Mouse (Mus musculus): ENCODE data around the gene Gm5065. TPM values are rescaled to one million over a fixed set of nuclear protein-coding genes. Genes with fewer than 3 reads are reported as not detected.

Gm5065 gene
- polyA plus RNA-seq (2015; fragmentation: Nextera tagmentation; extraction: Ambion mirVana), result not detected in 2 replicates

GRCm38 (mm10) chr7:5350237-5350636 lies at the start of gene Gm5065:
Gene Gm5065, plus strand, starts transcription at chr7:5350537.
- Histone ChIP-seq H3K36me3 (ENCODE audit: control insufficient read depth, insufficient read depth) (no peaks in the 10 kb centered on the region), H3K4me3 (ENCODE audit: low read depth, low read length) (no peak within 1 kb of the TSS), H3K9me3 (replicated peaks; ENCODE audit: control insufficient read depth, low read length) (no peaks in the 10 kb centered on the region; the same call in 1 of the 2 replicates), H3K27ac (ENCODE audit: low read length) (no peak within 1 kb of the TSS), H3K9ac (ENCODE audit: low read depth, low read length) (no peak within 1 kb of the TSS), H3K27me3 (ENCODE audit: control insufficient read depth, insufficient read depth, low read depth, low read length) (no peaks in the 10 kb centered on the region), H3K4me2 (ENCODE audit: low read depth, low read length) (no peak within 1 kb of the TSS), H3K4me1 (ENCODE audit: control insufficient read depth, low read depth, low read length) (no peaks in the 10 kb centered on the region)
- no peak for ATAC-seq (ENCODE audit: low read depth)
- 59% methylated on average over 1 of the region's 1 CpGs for WGBS (ENCODE audit: insufficient replicate concordance)

GRCm38 (mm10) chr7:5327511-5327910 lies 22.8 kb upstream of the Gm5065 start:
- 56% methylated on average over 1 of the region's 1 CpGs for WGBS (ENCODE audit: insufficient replicate concordance)
- Histone ChIP-seq H3K4me2 (ENCODE audit: low read depth, low read length) (no peak overlapping the region), H3K27me3 (ENCODE audit: control insufficient read depth, insufficient read depth, low read depth, low read length) (no peaks in the 10 kb centered on the region), H3K4me1 (ENCODE audit: control insufficient read depth, low read depth, low read length) (no peaks in the 10 kb centered on the region), H3K9me3 (replicated peaks; ENCODE audit: control insufficient read depth, low read length) (no peaks in the 10 kb centered on the region), H3K4me3 (ENCODE audit: low read depth, low read length) (no peak overlapping the region), H3K36me3 (ENCODE audit: control insufficient read depth, insufficient read depth) (no peaks in the 10 kb centered on the region), H3K27ac (ENCODE audit: low read length) (no peak overlapping the region), H3K9ac (ENCODE audit: low read depth, low read length) (no peak overlapping the region)
- no peak for ATAC-seq (ENCODE audit: low read depth)

- H3K4me2 ChIP-seq (ENCODE audit: low read depth, low read length), result no peak within 1 kb of the TSS
- H3K36me3 ChIP-seq (ENCODE audit: control insufficient read depth, insufficient read depth), result no peaks in the 10 kb centered on the region
- WGBS (ENCODE audit: insufficient replicate concordance), result 59% methylated on average over 4 of the region's 4 CpGs
- H3K4me1 ChIP-seq (ENCODE audit: control insufficient read depth, low read depth, low read length), result no peaks in the 10 kb centered on the region
- no peaks in the 10 kb centered on the region; the same call in 1 of the 2 replicates for H3K9me3 ChIP-seq (replicated peaks; ENCODE audit: control insufficient read depth, low read length)
- no peaks in the 10 kb centered on the region for H3K27me3 ChIP-seq (ENCODE audit: control insufficient read depth, insufficient read depth, low read depth, low read length)
- H3K4me3 ChIP-seq (ENCODE audit: low read depth, low read length), result no peak within 1 kb of the TSS
- H3K9ac ChIP-seq (ENCODE audit: low read depth, low read length), result no peak within 1 kb of the TSS
- ATAC-seq (ENCODE audit: low read depth), result no peak
- no peak within 1 kb of the TSS for H3K27ac ChIP-seq (ENCODE audit: low read length)
Observed at GRCm38 (mm10) chr7:5350935-5351334, 598 bp downstream of the Gm5065 start, which contains the start of gene Nlrp2. Gene Nlrp2, minus strand, starts transcription at chr7:5351035.

GRCm38 (mm10) chr7:5363599-5363998 lies 13.3 kb downstream of the Gm5065 start:
- Histone ChIP-seq H3K9ac (ENCODE audit: low read depth, low read length) (no peak overlapping the region), H3K4me3 (ENCODE audit: low read depth, low read length) (no peak overlapping the region), H3K9me3 (replicated peaks; ENCODE audit: control insufficient read depth, low read length) (no peaks in the 10 kb centered on the region), H3K27me3 (ENCODE audit: control insufficient read depth, insufficient read depth, low read depth, low read length) (no peaks in the 10 kb centered on the region), H3K36me3 (ENCODE audit: control insufficient read depth, insufficient read depth) (no peaks in the 10 kb centered on the region), H3K27ac (ENCODE audit: low read length) (no peak overlapping the region), H3K4me1 (ENCODE audit: control insufficient read depth, low read depth, low read length) (no peaks in the 10 kb centered on the region), H3K4me2 (ENCODE audit: low read depth, low read length) (no peak overlapping the region)
- WGBS (ENCODE audit: insufficient replicate concordance), result 76% methylated on average over 5 of the region's 5 CpGs
- ATAC-seq (ENCODE audit: low read depth), result no peak

- Histone ChIP-seq H3K4me2 (ENCODE audit: low read depth, low read length) (no peak overlapping the region), H3K9ac (ENCODE audit: low read depth, low read length) (no peak overlapping the region), H3K27me3 (ENCODE audit: control insufficient read depth, insufficient read depth, low read depth, low read length) (no peaks in the 10 kb centered on the region), H3K36me3 (ENCODE audit: control insufficient read depth, insufficient read depth) (no peaks in the 10 kb centered on the region), H3K27ac (ENCODE audit: low read length) (no peak overlapping the region), H3K4me3 (ENCODE audit: low read depth, low read length) (no peak overlapping the region), H3K9me3 (replicated peaks; ENCODE audit: control insufficient read depth, low read length) (no peaks in the 10 kb centered on the region), H3K4me1 (ENCODE audit: control insufficient read depth, low read depth, low read length) (no peaks in the 10 kb centered on the region)
- no peak for ATAC-seq (ENCODE audit: low read depth)
- 55% methylated on average over 2 of the region's 2 CpGs for WGBS (ENCODE audit: insufficient replicate concordance)
Observed at GRCm38 (mm10) chr7:5366724-5367123, 16.4 kb downstream of the Gm5065 start.

- no peaks in the 10 kb centered on the region; the same call in 1 of the 2 replicates for H3K9me3 ChIP-seq (replicated peaks; ENCODE audit: control insufficient read depth, low read length)
- no peak for ATAC-seq (ENCODE audit: low read depth)
- no peak overlapping the region for H3K27ac ChIP-seq (ENCODE audit: low read length)
- no peak overlapping the region for H3K9ac ChIP-seq (ENCODE audit: low read depth, low read length)
- 18% methylated on average over 2 of the region's 2 CpGs for WGBS (ENCODE audit: insufficient replicate concordance)
- H3K36me3 ChIP-seq (ENCODE audit: control insufficient read depth, insufficient read depth), result no peaks in the 10 kb centered on the region
- no peaks in the 10 kb centered on the region for H3K27me3 ChIP-seq (ENCODE audit: control insufficient read depth, insufficient read depth, low read depth, low read length)
- no peak overlapping the region for H3K4me3 ChIP-seq (ENCODE audit: low read depth, low read length)
- no peaks in the 10 kb centered on the region for H3K4me1 ChIP-seq (ENCODE audit: control insufficient read depth, low read depth, low read length)
- H3K4me2 ChIP-seq (ENCODE audit: low read depth, low read length), result no peak overlapping the region
Observed at GRCm38 (mm10) chr7:5406201-5406600, 55.9 kb downstream of the Gm5065 start.

Other genes starting within 250 kb of the Gm5065 start
- not detected in 2 replicates for gene Rfpl4, start 233.6 kb upstream of the Gm5065 start, polyA plus RNA-seq (2015; fragmentation: Nextera tagmentation; extraction: Ambion mirVana)
- gene Rasl2-9, start 224.6 kb upstream of the Gm5065 start, polyA plus RNA-seq (2015; fragmentation: Nextera tagmentation; extraction: Ambion mirVana), result 0.11 and 0.27 TPM in 2 replicates
- gene Vmn1r55, start 200.9 kb upstream of the Gm5065 start, polyA plus RNA-seq (2015; fragmentation: Nextera tagmentation; extraction: Ambion mirVana), result not detected in 2 replicates
- not detected in 2 replicates for gene Vmn1r56, start 153.8 kb upstream of the Gm5065 start, polyA plus RNA-seq (2015; fragmentation: Nextera tagmentation; extraction: Ambion mirVana)
- gene Vmn1r57, start 132.0 kb upstream of the Gm5065 start, polyA plus RNA-seq (2015; fragmentation: Nextera tagmentation; extraction: Ambion mirVana), result not detected in 2 replicates
- gene Nlrp2, start 498 bp downstream of the Gm5065 start, polyA plus RNA-seq (2015; fragmentation: Nextera tagmentation; extraction: Ambion mirVana), result not detected in 2 replicates
- gene Vmn1r58, start 62.9 kb downstream of the Gm5065 start, polyA plus RNA-seq (2015; fragmentation: Nextera tagmentation; extraction: Ambion mirVana), result not detected in 2 replicates
- gene Vmn1r59, start 106.2 kb downstream of the Gm5065 start, polyA plus RNA-seq (2015; fragmentation: Nextera tagmentation; extraction: Ambion mirVana), result not detected in 2 replicates
- gene Vmn2r28, start 143.4 kb downstream of the Gm5065 start, polyA plus RNA-seq (2015; fragmentation: Nextera tagmentation; extraction: Ambion mirVana), result not detected in 2 replicates
- gene Vmn1r60, start 196.8 kb downstream of the Gm5065 start, polyA plus RNA-seq (2015; fragmentation: Nextera tagmentation; extraction: Ambion mirVana), result not detected in 2 replicates

Measured in liver, embryonic 16.5 days (tissue).